ENCODE assay signal across 8 mouse cellular contexts in genomic region chr7:27228865-27229264, GRCm38 (mm10). TPM values are rescaled to one million over a fixed set of nuclear protein-coding genes. Genes with fewer than 3 reads are reported as not detected.
DNase-seq lines count a peak whose midpoint lies in the region; ATAC-seq lines count a peak whose summit lies in the region.

No protein-coding gene starts in this region.

- H3K4me1 ChIP-seq in heart, embryonic 14.5 days (ENCODE audit: control insufficient read depth in 2 of 2, insufficient read depth in 2 of 2, low read length in 2 of 2) = peaks cover 28 to 43% of the 10 kb centered on the region in 2 experiments
- peaks cover 63% of the 10 kb centered on the region for H3K4me1 ChIP-seq in hindbrain, embryonic 13.5 days (replicated peaks)
- H3K4me1 ChIP-seq in midbrain, embryonic 11.5 days (ENCODE audit: control insufficient read depth, insufficient read depth, low read length) = peaks cover 34% of the 10 kb centered on the region

- no peak for ATAC-seq in heart, embryonic 14.5 days (ENCODE audit: insufficient number of reproducible peaks, insufficient read depth, low FRiP score, low read depth)
- peak; percentile 6 for ATAC-seq in activated CD4-positive, CD25-positive, alpha-beta regulatory T cell, adult 4 months
- ATAC-seq in hindbrain, embryonic 13.5 days (ENCODE audit: low FRiP score) = no peak; the same call in 1 of the 2 replicates
- ATAC-seq in midbrain, embryonic 11.5 days (ENCODE audit: low FRiP score) = no peak
- no peak for ATAC-seq in CD4-positive, CD25-positive, alpha-beta regulatory T cell, adult 4 months

- H3K4me2 ChIP-seq in heart, embryonic 14.5 days (ENCODE audit: low read length) = peak overlapping the region; percentile 86
- H3K4me2 ChIP-seq in hindbrain, embryonic 13.5 days = peak overlapping the region; percentile 99
- peak overlapping the region; percentile 66 for H3K4me2 ChIP-seq in midbrain, embryonic 11.5 days

- H3K27ac ChIP-seq in heart, embryonic 14.5 days (replicated peaks in 1 of 2; ENCODE audit: control insufficient read depth in 1 of 2, insufficient read depth in 1 of 2, low read depth in 2 of 2, low read length in 2 of 2) = peak overlapping the region; percentile 61 to 82
- H3K27ac ChIP-seq in hindbrain, embryonic 13.5 days = peak overlapping the region; percentile 84
- peak overlapping the region; percentile 60 for H3K27ac ChIP-seq in midbrain, embryonic 11.5 days (ENCODE audit: low read depth, low read length)

- H3K4me3 ChIP-seq in heart, embryonic 14.5 days (ENCODE audit: control insufficient read depth in 1 of 2, insufficient read depth in 1 of 2, low read depth in 1 of 2, low read length in 2 of 2) = peak overlapping the region; percentile 75 to 84
- H3K4me3 ChIP-seq in hindbrain, embryonic 13.5 days = peak overlapping the region; percentile 71
- peak overlapping the region; percentile 79 for H3K4me3 ChIP-seq in midbrain, embryonic 11.5 days (ENCODE audit: low read depth, low read length)

- peak overlapping the region; percentile 83 for H3K9ac ChIP-seq in heart, embryonic 14.5 days (ENCODE audit: low read length)
- H3K9ac ChIP-seq in hindbrain, embryonic 13.5 days = peak overlapping the region; percentile 93
- peak overlapping the region; percentile 80 for H3K9ac ChIP-seq in midbrain, embryonic 11.5 days (ENCODE audit: low read length)

- WGBS in heart, embryonic 14.5 days = 14% methylated on average over 6 of the region's 6 CpGs
- WGBS in hindbrain, embryonic 13.5 days = 16% methylated on average over 6 of the region's 6 CpGs
- 16% methylated on average over 6 of the region's 6 CpGs for WGBS in midbrain, embryonic 11.5 days

- no peaks in the 10 kb centered on the region for H3K27me3 ChIP-seq in heart, embryonic 14.5 days (ENCODE audit: control insufficient read depth, insufficient read depth, low read length)
- no peaks in the 10 kb centered on the region for H3K27me3 ChIP-seq in hindbrain, embryonic 13.5 days
- H3K27me3 ChIP-seq in midbrain, embryonic 11.5 days (ENCODE audit: control insufficient read depth, insufficient read depth, low read length) = no peaks in the 10 kb centered on the region

- no peaks in the 10 kb centered on the region for H3K9me3 ChIP-seq in heart, embryonic 14.5 days (ENCODE audit: control insufficient read depth, low read length)
- H3K9me3 ChIP-seq in hindbrain, embryonic 13.5 days = no peaks in the 10 kb centered on the region
- no peaks in the 10 kb centered on the region for H3K9me3 ChIP-seq in midbrain, embryonic 11.5 days (ENCODE audit: control insufficient read depth, low read length)

- H3K36me3 ChIP-seq in heart, embryonic 14.5 days (ENCODE audit: control insufficient read depth, insufficient read depth, low read length) = no peaks in the 10 kb centered on the region
- peaks cover 5% of the 10 kb centered on the region; the same call in 1 of the 2 replicates for H3K36me3 ChIP-seq in hindbrain, embryonic 13.5 days
- no peaks in the 10 kb centered on the region for H3K36me3 ChIP-seq in midbrain, embryonic 11.5 days (ENCODE audit: control insufficient read depth, insufficient read depth, low read length)

- no peak for DNase-seq in heart, adult 11 months
- no peak for DNase-seq in midbrain, embryonic 11.5 days (ENCODE audit: low spot score, missing footprints)
- no peak for DNase-seq in cerebellum, postnatal 10 days
- DNase-seq in frontal cortex, postnatal 36 days (ENCODE audit: low spot score in 2 of 2) = no peak

RNA-seq across cellular contexts. Expression of gene Itpkc, which starts 0.4 kb away (rescaled TPM):
- polyA plus RNA-seq in heart, embryonic 14.5 days (2014; fragmentation: Nextera tagmentation; extraction: Ambion mirVana) = 3.4 and 3.8 TPM in 2 replicates
- 1 to 10 TPM; 1.3 to 1.5 TPM for polyA plus RNA-seq in activated CD4-positive, CD25-positive, alpha-beta regulatory T cell, adult 4 months (2017; shearing (Covaris generic))
- polyA plus RNA-seq in hindbrain, embryonic 13.5 days (2015; fragmentation: Nextera tagmentation; extraction: Ambion mirVana) = 6.1 and 6.5 TPM in 2 replicates
- polyA plus RNA-seq in midbrain, embryonic 11.5 days (2014; fragmentation: Nextera tagmentation; extraction: Ambion mirVana) = 5.0 and 6.6 TPM in 2 replicates
- polyA plus RNA-seq in CD4-positive, CD25-positive, alpha-beta regulatory T cell, adult 4 months (2017; shearing (Covaris generic)) = 1 to 10 TPM; 1.9 to 2.5 TPM

RNA-seq across cellular contexts. Expression of gene Coq8b, which starts 4.0 kb away (rescaled TPM):
- polyA plus RNA-seq in heart, embryonic 14.5 days (2014; fragmentation: Nextera tagmentation; extraction: Ambion mirVana) = 9.9 and 11.9 TPM in 2 replicates
- 10 to 100 TPM in 1 of 2 experiments, 1 to 10 TPM in 1; 6.3 to 12.5 TPM for polyA plus RNA-seq in activated CD4-positive, CD25-positive, alpha-beta regulatory T cell, adult 4 months (2017; shearing (Covaris generic))
- polyA plus RNA-seq in hindbrain, embryonic 13.5 days (2015; fragmentation: Nextera tagmentation; extraction: Ambion mirVana) = 23.8 and 24.9 TPM in 2 replicates
- 16.1 and 16.6 TPM in 2 replicates for polyA plus RNA-seq in midbrain, embryonic 11.5 days (2014; fragmentation: Nextera tagmentation; extraction: Ambion mirVana)
- 10 to 100 TPM in 1 of 2 experiments, 1 to 10 TPM in 1; 8.7 to 10.8 TPM for polyA plus RNA-seq in CD4-positive, CD25-positive, alpha-beta regulatory T cell, adult 4 months (2017; shearing (Covaris generic))

RNA-seq across cellular contexts. Expression of gene Numbl, which starts 29.4 kb away (rescaled TPM):
- polyA plus RNA-seq in heart, embryonic 14.5 days (2014; fragmentation: Nextera tagmentation; extraction: Ambion mirVana) = 3.3 and 5.4 TPM in 2 replicates
- not detected for polyA plus RNA-seq in activated CD4-positive, CD25-positive, alpha-beta regulatory T cell, adult 4 months (2017; shearing (Covaris generic))
- polyA plus RNA-seq in hindbrain, embryonic 13.5 days (2015; fragmentation: Nextera tagmentation; extraction: Ambion mirVana) = 48.4 and 49.6 TPM in 2 replicates
- polyA plus RNA-seq in midbrain, embryonic 11.5 days (2014; fragmentation: Nextera tagmentation; extraction: Ambion mirVana) = 16.9 and 17.7 TPM in 2 replicates
- polyA plus RNA-seq in CD4-positive, CD25-positive, alpha-beta regulatory T cell, adult 4 months (2017; shearing (Covaris generic)) = under 1 TPM; 0.11 to 0.25 TPM

RNA-seq across cellular contexts. Expression of gene Snrpa, which starts 32.8 kb away (rescaled TPM):
- 140 and 150 TPM in 2 replicates for polyA plus RNA-seq in heart, embryonic 14.5 days (2014; fragmentation: Nextera tagmentation; extraction: Ambion mirVana)
- 100 to 1,000 TPM in 1 of 2 experiments, 10 to 100 TPM in 1; 74.6 to 109 TPM for polyA plus RNA-seq in activated CD4-positive, CD25-positive, alpha-beta regulatory T cell, adult 4 months (2017; shearing (Covaris generic))
- 208 and 211 TPM in 2 replicates for polyA plus RNA-seq in hindbrain, embryonic 13.5 days (2015; fragmentation: Nextera tagmentation; extraction: Ambion mirVana)
- 339 and 364 TPM in 2 replicates for polyA plus RNA-seq in midbrain, embryonic 11.5 days (2014; fragmentation: Nextera tagmentation; extraction: Ambion mirVana)
- 10 to 100 TPM; 60.9 to 76.3 TPM for polyA plus RNA-seq in CD4-positive, CD25-positive, alpha-beta regulatory T cell, adult 4 months (2017; shearing (Covaris generic))

RNA-seq across cellular contexts. Expression of gene BC024978, which starts 33.3 kb away (rescaled TPM):
- polyA plus RNA-seq in heart, embryonic 14.5 days (2014; fragmentation: Nextera tagmentation; extraction: Ambion mirVana) = 3.3 and 3.7 TPM in 2 replicates
- polyA plus RNA-seq in activated CD4-positive, CD25-positive, alpha-beta regulatory T cell, adult 4 months (2017; shearing (Covaris generic)) = 1 to 10 TPM; 4.2 to 4.5 TPM
- polyA plus RNA-seq in hindbrain, embryonic 13.5 days (2015; fragmentation: Nextera tagmentation; extraction: Ambion mirVana) = 3.5 and 4.5 TPM in 2 replicates
- polyA plus RNA-seq in midbrain, embryonic 11.5 days (2014; fragmentation: Nextera tagmentation; extraction: Ambion mirVana) = 4.0 and 4.1 TPM in 2 replicates
- 1 to 10 TPM; 3.8 to 6.0 TPM for polyA plus RNA-seq in CD4-positive, CD25-positive, alpha-beta regulatory T cell, adult 4 months (2017; shearing (Covaris generic))
